Mouse (Mus musculus) megakaryocyte, embryonic 14.5 days (primary cell): ENCODE measurements around the gene Hist1h4f.

Experiments used
- FLI1 ChIP-seq: IDR thresholded peaks from 2 replicates; pipeline ENCODE4 v1.6.1; 2012; ENCODE audit warnings: low read length, inconsistent platforms, mixed read lengths
- GATA1 ChIP-seq: IDR thresholded peaks from 3 replicates; pipeline ENCODE4 v1.6.1; 2012; ENCODE audit warnings: mixed read lengths, low read length, inconsistent platforms, borderline replicate concordance

DNA sequence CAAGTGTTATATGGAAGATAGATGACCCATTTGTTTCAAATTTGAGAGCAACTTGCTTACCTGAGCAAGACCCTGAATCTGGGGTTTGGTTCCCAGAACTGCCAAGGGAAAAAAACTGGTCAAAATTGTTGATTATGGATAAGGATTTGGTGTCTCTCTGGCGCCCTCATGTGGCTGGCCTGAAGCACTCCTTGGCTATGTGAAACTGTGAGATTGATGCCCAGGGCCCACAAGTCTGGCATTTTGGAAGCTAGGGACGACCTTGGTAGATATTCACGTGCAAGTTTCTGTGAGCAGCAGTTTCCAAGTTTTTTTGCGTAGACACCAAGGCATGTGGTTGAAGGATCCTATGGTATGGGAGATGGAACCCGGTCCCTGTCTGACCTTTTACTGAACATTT is 26.8 kb downstream of the Hist1h4f start:
- TF ChIP-seq GATA1 (no peak), FLI1 (no peak)
